Mouse (Mus musculus): ENCODE data around the gene Arsg.

Gene Arsg

DNA sequence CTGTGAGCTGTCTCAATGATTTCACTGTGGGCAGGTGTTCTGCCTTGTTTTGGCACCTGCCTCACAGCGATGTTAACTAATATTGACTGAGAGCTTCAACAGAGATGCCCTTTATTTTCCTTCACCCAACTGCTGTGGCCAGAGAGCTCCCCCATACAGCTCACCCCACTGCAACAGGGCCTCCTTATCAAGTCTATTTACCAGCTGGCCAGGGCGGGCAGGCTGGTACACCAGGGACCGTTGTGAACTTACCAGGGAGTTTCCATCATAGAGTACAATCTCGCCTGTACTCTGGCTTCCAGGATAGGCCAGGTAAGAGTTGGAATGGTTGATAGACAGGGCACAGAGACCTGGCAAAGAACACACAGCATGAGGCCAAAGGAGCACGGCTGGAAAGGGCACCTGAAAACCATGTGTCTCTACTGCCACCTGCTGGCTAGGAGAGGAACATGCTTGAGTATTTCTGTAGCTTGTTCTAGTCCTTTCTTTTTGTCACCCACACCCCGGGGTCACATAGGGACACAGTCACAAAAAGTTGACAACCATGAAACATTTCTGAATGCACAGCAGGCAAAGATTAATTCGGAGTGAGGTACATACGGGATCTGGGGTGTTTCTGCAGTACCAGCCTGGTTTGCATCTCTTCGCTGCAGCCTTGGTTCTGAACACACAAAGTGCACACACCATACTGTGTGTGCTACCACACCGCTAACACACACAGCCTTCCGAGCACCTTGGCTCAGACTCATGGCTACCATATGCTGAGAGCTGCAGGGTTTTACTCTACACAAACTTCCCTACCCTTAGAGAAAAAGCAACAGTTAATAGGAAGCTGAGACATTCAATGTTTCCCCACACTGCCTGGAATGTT, 111.9 kb downstream of the Arsg start:
- DNase-seq (ENCODE audit: low read depth, low spot score): peak; percentile 62

DNA sequence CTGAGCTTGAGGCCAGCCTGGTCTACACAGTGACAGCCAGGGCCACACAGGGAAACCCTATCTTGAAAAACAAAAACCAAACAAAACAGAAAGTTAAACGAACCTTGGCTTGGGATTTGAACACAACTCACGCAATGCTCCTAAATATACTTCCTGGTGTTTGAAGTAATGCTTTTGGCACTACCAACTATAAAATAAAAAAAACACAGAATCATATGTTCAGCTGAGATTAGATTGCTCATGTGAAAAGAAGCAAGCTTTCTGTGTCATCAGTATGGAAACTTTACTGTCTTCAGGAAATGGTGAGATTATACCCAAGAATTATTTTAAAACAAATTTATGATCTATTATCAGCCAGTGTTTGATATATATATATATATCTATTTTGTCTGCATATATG, 113.2 kb downstream of the Arsg start:
- no peak for DNase-seq (ENCODE audit: low read depth, low spot score)

DNA sequence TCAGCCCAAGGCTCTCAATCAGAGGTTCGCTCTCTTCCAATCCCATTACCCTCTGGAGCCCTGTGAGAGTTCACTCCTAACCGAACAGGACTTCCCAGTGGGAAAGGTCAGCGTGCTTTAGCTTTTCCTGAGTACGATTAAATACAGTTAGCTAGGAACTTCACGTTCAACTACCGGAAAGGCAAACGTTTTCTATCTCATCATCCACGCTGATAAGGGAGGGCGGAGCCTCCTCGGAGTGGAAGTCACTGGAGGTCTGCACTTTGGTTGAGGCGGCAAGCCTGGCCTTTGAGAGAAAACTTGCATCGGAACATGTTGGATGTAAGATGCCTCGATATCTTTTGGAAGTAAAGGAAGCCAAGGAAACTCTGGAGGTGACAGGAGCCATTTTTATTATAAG, 113.8 kb downstream of the Arsg start:
- DNase-seq (ENCODE audit: low read depth, low spot score): no peak

DNA sequence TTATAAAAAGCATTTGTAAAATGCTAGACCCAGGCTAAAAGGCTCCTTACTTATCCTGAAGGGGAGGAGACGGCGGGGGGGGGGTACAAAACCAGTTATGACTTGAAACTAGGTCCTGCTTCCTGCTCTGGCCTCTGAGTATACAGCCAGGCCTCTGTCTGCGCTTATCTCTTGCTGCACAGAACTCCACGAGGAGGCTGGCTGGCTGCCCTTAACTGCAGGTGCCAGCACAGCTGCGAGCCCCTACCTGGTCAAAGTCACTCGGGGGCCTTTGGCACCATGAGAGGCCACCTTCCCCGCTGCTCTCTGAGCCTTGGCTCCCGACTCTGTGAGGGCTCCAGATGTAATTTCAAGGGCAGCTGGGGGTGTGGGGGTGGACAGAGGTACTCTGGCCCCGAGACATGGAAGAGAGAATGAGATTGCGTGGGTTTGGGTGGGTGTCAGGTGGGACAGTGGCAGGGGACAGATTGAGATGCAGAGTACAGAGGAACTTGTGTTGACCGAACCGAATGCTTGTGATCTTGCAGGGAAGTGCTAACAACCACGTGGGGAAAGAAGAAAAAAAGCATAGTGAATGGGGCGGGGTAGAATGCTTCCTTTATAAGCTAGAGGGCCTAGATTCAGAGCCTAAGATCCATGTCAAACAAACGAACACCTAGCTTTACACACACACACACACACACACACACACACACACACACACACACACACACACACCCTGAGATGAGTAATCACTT, 114.6 kb downstream of the Arsg start:
- DNase-seq (ENCODE audit: low read depth, low spot score): no peak

DNA sequence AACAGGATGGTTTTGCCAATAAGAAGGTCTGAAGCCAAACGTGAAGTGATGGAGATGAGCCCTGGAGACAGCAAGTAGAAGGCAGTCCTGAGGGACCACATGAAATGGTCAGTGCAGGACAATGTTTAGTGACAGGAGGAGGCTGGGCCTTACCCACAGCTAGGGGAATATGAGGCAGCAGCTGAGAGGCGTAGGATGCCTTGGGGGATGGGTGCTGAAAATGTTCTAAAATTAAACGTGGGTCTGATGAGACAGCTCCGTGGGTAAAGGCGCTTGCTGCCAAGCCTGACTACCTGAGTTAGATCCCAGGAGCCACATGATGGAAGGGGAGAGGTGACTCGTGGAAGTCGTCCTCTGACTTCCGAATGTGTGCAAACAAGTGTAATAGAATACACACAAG, 116.8 kb downstream of the Arsg start:
- DNase-seq (ENCODE audit: low read depth, low spot score): no peak

DNA sequence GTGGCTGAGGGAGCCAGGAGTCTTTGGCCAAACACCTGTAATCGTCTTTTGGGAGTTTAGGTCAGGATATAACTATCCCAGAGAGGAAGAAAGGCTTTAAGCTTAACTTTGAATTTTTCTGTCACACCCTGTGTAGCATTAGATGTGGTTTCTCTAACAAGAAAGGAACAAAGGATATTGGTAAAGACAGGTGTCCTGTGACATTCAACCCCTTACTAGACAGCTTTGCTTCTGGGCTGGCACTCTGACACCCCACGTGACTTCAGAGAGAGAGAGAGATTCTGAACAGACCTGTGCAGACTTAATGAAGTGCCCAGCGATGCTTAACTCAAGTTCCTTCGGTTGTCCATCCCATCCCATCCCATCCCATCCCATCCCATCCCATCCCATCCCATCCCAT, 118.3 kb downstream of the Arsg start:
- no peak for DNase-seq (ENCODE audit: low read depth, low spot score)

DNA sequence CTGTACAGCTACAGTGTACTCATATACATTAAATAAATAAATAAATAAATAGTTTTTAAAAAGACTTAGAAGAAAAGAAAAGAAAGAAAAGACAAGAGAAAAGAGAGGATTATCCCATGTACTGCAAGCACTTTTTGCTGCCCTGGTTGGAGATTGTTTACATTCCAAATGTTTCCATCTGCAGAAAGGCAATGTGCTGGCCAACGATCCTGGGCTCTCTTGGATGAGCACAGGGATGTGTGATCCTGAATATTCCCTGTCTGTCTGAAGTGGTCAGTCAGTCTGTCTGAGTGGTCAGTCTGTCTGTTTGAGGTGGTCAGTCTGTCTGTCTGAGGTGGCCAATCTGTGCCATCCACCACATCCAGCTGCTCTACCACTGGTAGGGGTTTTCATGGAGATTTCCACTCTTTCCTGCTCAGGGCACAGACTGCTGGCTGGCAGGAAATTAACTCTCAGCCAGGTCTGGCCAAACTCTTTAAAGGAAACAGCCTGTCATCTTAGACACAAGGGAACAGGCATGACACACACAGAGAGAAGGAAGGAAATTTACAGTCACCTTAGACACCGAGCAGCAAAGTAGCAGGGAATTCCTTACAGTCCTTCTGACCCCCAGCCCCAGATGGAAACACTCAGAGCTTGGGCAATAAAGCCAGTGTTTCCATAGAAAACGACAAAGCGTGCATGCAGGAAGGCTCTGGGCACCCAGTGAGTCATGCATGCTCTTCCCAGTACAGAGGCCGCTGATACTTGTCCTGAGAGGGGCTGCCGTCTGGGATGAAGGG, 120.2 kb downstream of the Arsg start:
- no peak for DNase-seq (ENCODE audit: low read depth, low spot score)

DNA sequence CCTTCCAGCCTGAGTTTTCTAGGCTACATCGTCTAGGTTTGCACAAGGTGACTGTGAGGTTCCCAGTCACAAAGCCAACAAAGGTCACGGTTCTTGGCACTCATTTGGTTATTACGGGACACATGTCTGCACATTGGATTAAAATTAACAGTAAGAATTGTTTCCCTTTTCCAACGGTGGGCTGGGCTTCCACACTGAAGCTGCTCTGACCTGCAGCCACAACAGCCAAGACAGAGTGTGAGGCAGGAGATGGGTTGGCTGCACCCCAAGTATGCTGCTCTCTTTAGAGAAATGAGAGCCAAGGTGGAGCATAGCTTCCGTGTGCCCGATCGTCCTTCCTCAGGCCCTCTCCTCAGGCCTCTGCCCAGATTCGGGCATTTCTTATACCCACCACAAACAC, 121.6 kb downstream of the Arsg start:
- no peak for DNase-seq (ENCODE audit: low read depth, low spot score)

DNA sequence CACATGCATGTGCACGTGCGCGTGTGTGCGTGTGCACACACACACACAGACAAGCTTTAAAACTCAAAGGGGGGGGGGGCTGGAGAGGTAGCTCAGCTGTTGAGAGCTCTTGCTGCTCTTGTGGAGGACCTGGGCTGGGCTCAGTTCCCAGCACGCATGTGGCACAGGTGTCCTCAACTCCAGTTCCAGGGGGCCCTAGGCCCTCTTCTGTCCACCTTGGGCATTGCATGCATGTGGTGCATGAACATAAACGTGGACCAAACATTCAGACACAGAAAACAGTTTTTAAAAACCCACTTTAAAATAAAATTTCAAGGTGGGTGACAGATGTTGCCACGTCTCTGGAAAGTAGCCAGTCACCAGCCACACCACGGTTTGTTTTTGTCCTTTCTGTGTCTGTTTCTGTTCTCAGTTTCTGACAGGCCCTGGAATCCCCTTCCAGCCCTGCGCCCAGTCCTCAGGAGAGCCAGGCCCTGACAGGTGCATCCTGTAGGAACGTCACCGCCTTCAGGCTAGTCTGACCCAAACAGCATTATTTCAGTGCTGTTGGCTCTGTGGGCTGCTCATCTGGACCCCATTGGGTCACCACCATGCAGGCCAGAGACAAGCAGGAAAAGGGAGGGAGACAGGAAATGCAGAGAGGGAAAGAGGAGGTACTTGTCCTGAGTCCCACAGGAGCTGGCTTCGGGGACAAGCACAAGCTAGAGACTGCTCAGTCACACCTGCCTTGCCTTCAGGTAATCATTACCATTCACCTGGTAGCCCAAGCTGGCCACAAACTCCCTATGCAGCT, 125.8 kb downstream of the Arsg start:
- DNase-seq (ENCODE audit: low read depth, low spot score): no peak

DNA sequence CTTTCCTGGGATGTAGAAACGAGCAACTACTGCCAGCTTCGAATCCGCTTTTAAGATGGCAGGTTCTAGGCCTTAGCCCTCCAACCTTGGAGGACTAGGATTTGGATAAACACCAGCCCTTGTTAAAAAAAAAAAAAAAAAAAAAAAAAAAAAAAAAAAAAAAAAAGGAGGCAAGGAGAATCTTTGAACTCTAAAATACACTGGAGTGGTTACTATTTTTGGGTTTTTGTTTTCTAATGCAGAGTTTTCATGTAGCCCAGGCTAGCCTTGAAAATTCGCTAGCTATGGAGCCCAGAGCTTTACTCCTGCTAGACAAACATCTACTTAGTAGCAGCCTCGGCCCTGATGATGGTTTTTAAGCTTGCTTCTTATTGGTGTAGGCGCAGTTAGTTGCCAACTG, 134.4 kb downstream of the Arsg start:
- no peak for DNase-seq (ENCODE audit: low read depth, low spot score)

DNA sequence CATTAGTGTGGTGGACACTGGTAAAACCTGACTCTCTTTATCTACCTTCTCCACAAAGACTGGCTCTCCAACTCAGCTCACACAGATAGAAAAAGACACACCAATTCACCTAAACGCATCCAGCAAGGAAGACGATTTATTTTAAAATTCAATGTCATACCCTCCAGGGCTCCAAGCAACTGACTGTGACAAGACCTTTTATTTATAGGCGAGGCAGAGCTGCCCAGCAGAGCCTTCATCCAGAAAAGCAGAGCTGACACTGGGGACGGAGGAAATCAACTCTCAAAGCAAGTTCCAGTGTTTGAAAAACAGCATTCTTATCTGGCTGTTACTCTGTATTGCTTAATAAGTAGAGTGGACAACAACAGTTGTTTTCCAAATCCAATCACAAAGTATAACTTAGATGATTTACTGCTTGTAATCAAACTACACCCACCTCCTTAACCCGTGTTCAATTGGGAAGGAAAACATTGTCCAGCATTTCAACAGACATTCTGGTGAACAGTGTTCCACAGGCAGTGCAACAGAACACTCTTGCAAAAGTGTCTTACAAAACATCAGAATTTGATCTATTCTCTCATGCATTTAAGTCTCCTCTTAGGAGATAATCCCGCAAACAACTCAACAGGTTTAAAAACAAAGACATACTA, 135.9 kb downstream of the Arsg start:
- DNase-seq (ENCODE audit: low read depth, low spot score): no peak

DNA sequence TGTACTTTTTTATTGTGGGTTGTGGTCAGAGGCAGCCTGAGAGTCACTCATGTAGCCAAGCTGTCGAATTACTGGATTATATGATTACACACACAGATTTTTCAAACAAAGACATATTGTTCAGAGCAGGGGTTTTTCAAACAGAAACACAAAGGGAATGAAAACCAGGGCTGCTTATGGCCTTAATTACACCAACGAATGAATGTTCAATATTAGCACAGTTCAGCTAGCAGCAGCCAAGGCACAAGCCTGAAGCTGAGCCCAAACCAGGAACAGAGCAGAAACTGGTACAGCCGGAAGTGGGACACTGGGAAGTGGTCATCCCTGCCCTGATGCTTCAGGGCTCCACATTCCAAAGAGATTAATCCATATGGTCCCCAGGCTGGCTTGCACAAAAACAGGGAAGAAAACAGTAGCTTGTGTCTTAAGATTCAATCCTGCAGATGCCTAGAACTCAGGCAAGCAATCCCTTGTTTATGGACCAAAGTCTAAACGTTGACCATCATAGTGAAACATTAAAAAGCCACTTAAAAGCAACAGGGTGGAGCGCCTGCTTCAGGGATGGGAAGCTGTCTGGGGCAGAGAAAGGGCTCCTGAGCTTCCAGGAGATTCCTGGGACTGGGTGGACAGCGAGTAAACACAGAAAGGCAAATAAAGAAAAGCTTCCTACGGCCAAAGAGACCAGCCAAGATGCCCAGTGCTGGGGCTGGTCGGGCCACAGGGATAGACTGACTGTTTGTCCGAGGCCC, 137.0 kb downstream of the Arsg start:
- DNase-seq (ENCODE audit: low read depth, low spot score): no peak

DNA sequence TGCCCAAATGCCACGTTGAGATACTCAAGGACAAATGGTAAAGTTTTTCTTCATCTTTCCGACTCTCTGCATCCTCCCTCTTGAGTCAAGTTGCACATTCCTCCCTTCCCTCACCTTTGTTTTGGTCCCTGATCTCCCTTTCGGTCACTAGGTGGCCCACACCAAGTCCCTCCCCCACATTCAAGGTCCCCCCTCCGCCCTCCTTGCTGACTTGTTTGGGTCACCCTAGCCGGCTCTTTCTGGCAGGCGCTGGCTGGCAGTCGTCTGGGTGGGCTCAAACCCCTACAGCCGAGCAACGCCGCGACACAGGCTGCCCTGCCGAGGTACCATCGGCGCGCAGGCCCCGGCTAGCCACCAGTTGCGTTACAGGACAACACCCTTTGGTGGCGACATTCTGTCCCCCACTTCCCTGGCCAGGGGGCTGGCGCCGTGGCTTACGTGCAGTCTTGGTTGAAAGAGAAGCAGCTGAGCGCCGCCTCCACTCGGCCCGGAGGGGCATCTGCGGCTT, 137.7 kb downstream of the Arsg start:
- DNase-seq (ENCODE audit: low read depth, low spot score): no peak

DNA sequence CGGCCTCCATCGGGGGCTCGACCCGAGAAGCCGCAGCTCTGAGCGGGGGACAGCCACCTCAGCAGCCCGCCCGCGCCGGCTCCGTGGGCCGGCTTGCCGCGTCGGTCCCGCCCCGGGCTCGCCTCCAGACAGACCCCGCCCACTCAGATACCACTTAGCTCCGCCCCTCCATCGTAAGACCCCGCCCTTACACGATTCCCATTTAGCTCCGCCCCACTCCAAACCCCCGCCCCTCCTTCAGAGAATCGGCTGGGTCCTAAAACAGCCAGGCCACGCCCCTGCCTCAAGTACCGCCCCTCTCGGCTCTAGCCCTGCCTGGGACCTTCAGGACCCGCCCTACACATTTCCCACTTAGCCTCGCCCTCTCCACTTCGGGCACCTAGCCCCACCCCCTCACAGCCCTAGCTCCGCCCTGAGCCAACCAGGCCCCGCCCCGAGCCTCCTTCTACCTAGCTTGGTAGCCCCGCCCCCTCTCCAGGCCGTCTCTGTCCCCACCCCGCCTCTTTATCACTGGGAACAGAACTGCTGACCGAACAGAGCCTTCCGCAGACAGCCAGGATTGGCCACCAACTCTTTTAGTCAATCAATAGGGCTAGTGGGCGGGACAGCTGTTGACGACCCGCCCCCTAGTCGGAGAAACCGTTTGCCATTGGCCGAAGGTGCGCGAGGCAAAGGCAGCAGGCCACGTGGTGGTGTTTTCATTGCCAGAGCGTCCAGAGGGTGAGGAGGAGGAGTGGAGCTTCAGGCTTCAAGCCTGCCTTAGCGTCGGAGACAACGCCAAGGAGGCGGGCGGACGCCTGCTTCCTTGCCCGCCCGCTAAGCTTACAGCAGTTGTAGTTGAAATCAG, 138.4 kb downstream of the Arsg start, which contains the start of gene Wipi1:
Gene Wipi1 (minus strand): TSS at position 665 of the 847 bp plus-strand sequence.
- DNase-seq (ENCODE audit: low read depth, low spot score): peak; percentile 98

DNA sequence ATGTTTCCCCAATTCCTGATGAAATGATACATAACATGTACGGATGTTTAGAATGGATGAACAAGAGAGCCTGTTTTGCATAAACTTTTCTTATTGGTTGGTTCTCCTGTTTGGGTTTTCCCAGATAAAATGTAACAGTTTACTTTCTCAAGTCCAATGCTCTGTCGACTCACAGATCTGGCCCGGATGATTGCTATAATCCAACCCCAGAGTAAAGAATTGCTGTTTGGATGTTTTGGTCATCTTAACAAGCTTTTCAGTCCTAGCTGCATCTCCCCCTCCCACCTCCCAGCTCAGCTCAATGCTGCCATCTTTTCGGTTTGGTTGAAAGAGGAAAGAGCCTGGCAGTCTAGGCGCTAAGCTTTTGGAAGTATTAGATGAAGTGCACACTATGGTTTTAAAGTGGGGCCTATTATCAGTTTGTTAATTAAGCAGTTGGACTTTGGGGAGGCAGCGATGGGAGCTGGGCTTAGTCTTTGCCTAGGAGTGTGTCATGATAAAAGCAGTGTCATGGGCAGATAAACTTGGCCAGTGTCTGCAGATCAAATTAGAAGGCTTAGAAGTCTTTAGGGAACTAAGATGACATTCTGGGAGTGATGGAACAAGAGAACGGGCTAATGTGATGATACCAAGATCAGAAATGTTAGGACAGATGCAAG, 139.8 kb downstream of the Arsg start:
- no peak for DNase-seq (ENCODE audit: low read depth, low spot score)

DNA sequence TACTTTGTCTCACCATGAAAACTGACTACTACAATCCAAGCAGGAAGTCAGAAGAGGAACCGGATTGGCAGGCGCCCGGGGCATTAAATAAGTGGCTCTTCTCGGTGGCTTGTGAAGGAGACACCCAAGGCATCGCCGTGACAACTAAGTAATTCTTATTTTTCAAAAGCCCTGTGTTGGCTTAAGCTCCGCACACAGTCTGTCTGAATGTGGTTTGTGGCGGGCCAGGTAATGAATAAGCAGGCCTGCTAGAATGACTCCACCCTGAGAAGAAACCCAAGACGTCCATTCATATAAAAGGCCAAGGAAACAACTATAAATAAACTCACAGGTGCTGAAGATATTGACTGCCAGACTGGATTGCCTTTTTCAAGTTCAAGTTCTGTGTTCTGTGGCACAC, 142.1 kb downstream of the Arsg start:
- DNase-seq (ENCODE audit: low read depth, low spot score): no peak

DNA sequence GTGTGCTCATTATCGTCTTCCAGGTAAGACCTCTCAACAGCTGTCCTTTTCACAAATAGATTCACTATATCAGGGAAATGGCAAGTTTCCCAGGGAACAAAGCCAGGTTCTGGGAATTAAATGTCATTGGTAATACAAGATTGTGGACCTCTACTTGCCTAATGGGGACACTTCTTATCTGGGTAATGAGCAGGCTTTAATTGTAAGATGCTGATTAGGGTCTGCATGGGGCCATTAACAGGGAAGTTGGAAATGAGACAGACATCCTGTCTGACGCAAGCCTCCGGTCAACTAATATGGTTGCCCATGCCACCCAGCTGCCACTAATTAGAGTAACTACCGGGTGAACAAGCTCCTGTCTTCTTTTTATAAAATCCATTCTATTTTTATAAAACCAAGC, 143.2 kb downstream of the Arsg start:
- no peak for DNase-seq (ENCODE audit: low read depth, low spot score)

DNA sequence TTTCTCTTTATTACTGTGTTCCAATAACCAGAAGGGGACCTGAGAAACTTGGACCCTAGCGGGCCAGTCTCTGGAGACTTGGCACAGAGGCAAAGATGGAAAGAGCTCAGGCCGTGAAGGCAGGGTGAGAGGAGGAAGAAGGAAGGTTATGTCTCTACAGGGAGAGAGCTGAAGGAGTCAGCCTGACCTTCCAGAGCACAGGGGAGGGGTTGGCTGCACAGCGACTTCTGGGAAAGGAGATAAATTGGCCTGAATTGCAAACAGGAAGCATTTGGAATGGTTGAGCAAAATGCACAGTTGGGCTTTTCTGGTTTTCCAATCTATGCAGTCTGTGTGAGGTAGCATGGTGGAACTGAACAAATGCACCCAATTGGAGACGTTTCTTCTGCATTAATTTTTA, 143.6 kb downstream of the Arsg start:
- DNase-seq (ENCODE audit: low read depth, low spot score): no peak
